Mouse (Mus musculus) gastrocnemius, adult 18-20 months (tissue): Measurements from ENCODE around the gene 9230112D13Rik. TPM values are rescaled to one million over a fixed set of nuclear protein-coding genes. Genes with fewer than 3 reads are reported as not detected.

Experiments
- DNase-seq: peaks from one replicate; pipeline ENCODE4 v3.0.0; 2021; ENCODE audit warnings: low spot score
- total RNA-seq, 2 experiments: library from RNA; stranded (reverse); gene quantifications; 2 replicates each; pipeline ENCODE4 v1.2.3; 2021

Gene 9230112D13Rik
- total RNA-seq, 2 experiments from 2014 or later: not detected

DNA sequence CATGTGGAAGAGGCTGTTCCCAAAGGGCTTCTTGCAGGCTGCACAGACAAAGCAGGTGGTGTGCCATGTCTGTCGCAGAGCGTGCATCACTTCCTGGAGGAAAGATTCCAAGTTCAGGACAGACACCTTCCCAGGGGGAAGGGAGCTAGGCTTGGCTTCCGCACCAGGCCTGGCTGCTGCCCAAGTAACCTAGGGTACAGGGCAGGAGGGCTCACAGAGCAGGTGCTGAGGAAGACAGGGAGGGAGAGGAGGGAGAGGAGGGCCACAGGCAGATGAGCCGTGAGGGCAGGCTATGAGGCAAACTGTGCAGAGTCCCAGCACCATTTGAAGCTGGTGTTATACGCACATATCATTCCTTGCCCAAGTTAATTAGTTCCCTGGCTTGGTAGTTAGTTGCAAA, 19.3 kb upstream of the 9230112D13Rik start:
- no peak for DNase-seq

DNA sequence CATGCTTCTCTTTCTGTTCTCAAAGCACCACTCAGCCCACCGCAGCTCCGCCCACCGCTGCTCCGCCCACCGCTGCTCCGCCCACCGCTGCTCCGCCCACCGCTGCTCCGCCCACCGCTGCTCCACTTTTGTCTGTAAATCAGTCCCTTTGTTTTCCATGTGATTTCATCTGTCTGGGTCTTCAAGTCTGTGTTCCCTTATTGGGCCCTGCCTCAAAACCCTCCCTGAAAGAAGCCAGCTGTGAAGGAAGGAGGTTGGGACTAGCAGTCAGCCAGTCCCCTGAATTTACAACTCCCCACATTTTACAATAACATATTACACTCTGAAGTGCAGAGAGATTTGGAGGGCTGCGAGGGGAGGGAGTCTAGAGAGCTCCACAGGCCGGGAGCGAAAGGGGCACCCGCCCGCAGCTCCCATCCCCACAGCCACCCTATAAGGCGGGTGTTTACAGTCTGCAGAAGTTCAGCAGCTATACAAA, 18.1 kb upstream of the 9230112D13Rik start:
- DNase-seq: no peak

DNA sequence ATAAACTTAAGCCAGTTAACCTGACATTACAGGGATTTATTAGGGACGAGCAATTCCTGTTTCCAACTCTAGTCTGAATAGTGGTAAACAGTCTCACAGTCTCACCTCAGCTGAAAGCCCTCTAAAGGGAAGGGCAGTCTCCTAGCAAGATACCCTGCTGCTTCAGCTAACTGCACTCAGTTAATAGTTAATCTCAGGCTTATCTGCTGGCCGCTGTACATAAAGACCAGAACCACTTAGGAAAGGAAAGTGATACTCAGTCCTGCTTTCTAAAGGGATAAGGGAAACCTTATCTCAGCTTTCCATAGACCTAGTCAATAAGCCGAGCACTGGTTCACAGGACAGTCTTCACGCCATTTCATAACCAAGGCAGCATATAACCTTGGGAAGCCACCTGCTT, 13.3 kb upstream of the 9230112D13Rik start:
- no peak for DNase-seq

DNA sequence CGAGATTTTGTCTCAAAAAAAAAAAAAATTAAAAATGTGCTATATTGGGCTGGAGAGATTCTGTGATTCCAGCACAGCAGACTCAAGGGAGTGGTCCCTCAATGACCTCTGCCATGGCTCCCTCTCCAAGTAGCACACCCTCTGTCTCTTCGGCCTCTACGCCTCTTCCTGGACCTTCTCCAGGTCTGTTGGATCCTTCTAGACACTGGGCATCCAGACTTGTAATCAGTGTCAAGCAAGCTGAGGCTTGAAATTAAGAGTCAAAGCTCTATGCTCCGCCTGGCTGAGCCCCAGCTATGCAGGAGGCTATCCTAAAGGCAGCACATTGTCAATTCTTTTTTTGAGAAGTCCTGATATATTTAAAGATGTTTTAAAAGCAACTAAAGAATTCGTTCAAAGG, 10.9 kb upstream of the 9230112D13Rik start:
- DNase-seq: peak; percentile 59

DNA sequence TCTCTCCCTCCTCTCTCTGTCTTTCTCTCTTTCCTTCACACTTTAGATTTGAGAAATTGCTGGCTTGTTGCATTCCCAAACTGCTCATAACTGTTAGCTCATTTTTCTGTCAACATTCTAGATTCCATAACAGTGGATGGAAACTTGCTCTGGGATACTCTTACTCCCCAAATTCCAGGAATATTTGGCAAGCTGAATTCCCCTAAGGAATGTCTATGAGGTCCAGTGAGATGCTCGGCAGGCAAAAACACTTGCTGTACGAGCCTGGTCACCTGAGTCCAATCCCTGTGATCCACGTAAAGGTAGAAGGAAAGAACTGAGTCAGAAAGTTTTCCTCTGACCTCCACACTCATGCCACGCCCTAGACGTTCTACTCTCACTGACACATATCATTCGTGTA, 9.9 kb upstream of the 9230112D13Rik start:
- no peak for DNase-seq

DNA sequence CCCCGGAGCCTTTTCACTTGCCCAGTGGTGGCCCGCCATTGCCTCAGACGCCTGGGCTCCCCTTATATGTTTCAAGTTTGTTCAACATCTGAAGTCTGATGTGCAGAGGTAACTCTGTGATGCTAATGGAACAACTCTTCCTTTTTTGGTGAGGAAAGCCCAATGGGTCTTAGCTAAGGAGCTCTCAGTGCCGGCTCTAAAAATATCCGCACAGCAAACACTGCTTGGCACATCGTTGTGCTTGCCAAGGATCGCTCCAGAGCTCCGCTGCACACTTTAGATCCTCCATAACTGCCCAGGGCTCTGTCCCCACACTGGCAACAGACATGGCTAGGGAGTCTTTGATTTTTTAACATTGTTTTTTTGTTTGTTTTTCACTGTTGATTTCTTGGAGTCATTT, 6.2 kb upstream of the 9230112D13Rik start:
- DNase-seq: no peak

DNA sequence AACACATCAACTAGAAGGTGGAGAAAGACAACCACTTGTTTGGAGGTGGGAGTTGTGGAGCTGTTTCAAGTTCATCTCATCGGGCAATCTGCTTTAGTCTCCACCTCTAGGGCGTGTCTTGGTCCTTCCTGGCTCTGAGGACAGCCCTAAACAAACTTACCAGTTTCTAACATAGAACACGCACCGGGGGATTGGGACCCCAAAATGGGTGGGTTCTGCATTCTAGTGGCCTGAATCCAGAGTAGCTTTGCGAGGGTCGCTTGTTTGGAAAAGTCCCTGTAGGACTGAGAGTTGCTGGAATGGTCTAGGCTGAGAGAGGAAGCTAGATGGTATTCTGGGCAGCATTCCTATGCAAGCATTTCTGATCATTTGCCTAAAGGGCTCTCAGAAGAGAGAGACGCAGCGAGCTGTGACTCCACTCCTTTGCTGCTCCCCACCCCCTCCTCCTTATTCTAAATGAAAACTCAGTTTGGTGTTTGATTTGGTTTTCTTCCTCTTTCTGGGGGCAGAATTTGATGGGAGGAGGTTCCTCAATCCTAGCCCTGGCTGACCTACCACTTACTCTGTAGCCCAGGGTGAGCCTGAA, 4.5 kb downstream of the 9230112D13Rik start:
- no peak for DNase-seq

DNA sequence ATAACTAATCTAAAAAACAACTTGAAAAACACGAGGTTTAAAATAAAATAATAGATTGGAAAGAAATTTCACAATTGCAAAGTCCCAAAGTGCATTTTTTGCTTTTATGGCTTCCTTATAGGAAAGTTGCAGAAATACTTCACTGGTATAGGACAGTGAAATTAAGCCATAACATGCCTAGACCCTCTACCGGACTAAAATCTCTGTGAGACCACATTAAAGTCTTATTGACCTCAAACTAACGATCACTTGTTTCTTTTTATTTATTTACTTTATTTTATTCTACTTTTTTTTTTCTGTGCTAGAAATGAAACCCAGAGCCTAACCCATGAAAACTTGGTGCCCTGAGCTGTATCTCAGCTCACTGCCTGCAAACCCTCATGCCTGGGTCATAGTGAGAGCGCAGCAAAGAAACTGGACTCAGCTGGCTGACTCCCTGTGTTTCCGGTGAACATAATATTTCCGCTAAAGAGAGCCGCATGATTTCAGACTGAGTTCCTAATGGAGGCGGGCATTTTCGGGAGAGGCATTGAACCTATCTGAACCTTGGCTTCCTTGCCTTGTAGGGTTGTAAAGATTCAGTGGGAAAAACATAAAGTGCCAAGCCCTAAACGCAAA, 5.5 kb downstream of the 9230112D13Rik start:
- DNase-seq: no peak

DNA sequence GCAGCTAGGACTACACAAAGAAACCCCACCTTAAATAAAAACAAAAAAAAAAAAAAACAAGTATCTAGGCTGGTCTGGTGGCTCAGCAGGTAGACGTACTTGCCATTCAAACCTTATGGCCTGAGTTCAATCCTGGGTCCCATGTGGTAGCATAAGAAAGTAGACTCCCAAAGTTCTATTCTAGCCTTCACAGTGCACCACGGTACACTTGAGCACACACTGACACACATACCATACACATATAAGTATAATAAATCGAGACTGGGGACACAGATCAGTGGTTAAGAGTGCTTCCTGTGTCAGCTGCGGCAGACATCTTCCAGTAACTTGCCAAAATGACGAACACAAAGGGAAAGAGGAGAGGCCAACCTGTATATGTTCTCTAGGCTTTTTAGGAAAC, 6.7 kb downstream of the 9230112D13Rik start:
- DNase-seq: no peak

DNA sequence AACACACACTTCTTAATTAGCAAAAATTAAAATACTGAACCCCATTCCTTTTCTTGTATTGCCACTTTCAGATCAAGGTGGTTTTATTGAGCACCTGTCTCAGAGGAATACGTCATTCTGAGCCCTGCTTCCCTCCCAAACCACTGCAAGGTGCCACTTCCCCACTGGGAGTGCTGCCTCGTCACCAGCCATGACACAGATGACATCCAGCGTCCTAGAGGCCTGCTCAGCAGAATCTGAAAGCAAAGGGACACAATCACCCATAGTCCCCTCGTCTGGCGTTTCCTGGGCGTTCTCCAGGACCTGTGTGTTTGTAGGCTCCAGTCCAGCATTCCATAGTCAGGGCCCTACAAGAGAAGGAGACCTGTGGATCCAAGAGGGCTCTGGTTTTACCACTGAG, 8.5 kb downstream of the 9230112D13Rik start:
- no peak for DNase-seq

DNA sequence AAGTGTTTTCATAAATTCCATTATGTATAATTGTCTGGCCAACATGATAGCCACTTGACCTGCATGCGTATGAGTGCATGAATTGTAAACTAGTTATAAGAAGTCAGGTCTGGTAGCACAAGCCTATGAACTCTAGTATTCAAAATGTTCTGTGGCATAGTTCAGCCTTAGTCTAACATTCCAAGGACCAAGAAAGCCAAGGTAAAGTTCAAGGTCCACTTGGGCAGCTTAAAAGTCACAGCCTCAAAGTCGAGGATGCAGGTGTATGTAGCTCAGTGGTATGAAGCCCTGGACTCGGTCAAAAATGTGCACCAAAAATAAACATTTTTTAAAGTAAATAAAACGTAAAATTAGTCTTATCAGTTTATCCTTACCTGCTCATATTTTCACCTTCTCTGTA, 10.0 kb downstream of the 9230112D13Rik start:
- DNase-seq: no peak

DNA sequence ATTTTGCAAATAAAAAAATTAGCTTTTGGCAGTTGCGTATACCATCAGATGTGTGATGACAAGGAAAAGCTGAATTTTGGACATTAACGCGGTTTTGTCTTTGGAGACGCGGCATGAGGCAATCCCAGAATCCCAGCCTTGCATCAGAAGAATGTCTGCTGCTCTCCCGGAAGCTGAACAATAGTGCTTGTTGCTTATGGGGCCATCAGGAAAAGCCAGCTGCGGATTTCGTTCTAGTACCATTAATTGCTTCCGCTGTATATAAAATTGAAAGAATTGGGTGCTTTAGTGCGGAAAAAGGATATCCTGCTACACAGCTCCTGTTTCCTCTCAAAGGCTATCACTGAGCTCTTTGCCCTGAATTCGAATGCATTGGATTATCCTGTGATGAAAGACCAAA, 10.7 kb downstream of the 9230112D13Rik start:
- DNase-seq: no peak

DNA sequence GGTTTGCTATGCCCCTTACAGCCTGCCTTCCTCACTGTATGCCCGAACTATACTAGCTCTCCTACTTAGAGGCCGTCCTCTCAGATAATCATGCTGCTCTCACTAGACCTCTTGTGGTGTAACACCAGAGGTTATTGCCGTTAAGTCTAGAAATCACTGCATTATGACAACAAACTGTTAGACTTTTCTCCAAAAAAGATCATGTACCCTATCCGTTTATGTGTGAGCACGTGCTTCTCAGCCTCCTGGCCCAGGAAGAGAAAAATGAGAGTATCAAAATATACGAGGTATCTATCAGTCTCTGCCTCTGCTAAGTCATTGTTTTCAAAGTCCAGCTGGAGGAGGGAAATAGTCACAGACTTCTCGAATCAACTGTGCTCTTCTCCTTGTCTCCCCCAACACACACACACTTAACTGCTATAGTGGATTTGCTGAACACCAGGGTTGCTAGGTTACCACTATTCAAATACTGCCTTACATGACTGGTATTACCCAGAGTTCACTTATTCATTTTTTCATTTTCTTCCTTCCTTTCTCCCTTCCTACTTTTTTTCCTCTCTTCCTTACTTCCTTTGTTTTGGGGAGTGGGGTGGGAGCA, 13.7 kb downstream of the 9230112D13Rik start:
- no peak for DNase-seq

DNA sequence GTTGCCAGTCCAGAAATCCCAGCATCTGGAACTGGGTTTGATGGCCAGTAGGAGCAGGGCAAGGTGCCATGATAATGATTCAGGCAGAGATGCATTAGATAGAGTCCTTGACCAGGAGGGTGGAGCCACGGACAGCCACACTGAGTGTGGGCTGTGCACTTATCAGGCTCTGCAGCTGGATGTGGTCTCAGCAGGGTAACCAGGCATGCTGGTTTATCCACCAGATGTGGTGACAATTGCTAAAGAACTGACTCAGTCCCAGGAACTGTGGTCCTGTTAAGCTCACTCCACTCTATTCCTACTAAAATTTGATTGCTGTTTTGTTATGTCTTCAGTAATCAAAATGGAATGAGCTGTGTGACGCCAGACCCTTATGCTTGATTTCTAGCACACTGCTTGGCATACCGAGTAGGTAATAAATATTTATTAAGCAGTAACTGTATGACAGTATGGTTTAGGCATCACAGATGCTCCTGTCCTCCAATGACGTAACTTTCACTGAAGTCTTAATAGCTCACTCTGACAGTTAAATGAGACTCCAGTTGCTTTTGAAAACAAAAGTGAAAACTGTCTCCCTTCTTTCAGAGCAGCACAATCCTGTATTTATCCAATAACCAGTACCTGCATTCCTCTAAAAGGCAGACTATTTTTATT, 14.3 kb downstream of the 9230112D13Rik start:
- DNase-seq: no peak

DNA sequence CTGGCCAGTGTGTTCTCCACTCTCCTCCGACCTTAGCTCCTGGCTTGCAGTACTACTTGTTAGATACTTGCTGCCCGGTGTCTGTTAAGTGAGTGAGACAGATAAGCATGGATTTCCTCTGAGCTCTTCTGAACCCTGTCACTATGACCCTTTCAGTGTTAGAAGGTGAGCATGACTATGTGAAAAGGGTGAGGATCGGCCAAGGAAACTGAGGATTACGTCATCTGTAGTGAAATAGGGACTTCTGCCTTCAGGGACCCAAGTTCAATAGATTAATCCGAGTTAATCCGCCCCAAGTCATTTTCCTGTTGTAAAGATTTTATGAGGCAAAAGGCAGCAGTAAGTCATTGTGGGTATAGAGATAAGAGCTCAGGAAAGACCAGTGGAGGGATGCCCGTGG, 17.3 kb downstream of the 9230112D13Rik start:
- DNase-seq: no peak

DNA sequence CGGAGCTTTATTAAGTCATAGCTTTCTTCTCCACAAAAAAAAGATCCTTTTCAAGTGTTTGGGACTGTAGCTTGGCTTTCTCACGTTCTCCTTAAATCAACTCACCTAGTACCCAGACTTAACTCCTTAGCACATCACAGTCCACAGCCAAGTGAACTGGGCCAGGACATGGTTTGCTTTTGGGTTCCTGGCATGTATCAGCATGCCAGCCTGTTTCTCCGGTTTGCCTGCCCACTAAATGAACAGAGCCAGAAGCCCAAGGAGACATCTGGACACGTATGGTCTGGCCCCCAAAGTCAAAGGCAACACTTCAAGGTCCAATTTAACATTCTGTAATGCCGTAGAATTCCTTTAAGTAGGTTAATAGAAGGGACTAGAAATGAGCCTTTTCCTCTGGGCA, 18.2 kb downstream of the 9230112D13Rik start:
- DNase-seq: no peak

DNA sequence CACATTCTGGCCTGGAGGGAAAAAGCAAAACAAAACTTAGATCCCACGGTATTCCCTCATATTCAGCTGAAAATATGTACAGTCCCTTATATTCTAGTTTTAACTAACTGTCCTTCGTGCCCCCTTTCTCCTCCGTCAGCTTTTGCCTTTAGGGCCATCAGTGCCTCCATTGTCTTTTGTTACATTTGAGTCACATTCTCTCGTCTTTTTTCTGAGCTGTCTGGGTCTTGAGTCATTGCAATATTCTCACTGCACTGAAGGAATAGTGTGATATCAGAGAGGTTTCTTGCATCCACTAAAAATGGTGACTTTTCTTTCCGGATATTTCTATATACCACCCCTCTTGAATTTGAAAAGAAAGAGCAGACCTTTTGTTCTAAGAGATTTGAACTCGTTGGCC, 18.8 kb downstream of the 9230112D13Rik start:
- no peak for DNase-seq

DNA sequence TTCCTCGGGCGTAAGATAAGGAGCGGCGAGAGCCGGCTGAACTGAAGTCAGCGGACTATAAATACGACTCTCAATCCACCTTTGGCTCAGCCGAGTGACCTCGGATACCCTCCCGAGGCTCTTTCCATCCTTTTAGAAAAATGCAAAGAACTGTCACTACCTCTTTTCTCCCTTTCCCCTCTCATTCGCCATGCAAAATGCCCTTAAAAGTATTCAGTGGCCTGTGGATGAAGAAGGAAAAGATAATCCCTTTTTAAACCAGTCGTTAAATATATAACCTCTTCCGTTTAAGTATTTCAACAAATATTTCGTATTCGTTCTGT, 19.3 kb downstream of the 9230112D13Rik start, which contains the start of gene Bmpr1a:
Bmpr1a (minus strand) TSS at position 17 of the 323 bp plus-strand sequence.
- no peak for DNase-seq

DNA sequence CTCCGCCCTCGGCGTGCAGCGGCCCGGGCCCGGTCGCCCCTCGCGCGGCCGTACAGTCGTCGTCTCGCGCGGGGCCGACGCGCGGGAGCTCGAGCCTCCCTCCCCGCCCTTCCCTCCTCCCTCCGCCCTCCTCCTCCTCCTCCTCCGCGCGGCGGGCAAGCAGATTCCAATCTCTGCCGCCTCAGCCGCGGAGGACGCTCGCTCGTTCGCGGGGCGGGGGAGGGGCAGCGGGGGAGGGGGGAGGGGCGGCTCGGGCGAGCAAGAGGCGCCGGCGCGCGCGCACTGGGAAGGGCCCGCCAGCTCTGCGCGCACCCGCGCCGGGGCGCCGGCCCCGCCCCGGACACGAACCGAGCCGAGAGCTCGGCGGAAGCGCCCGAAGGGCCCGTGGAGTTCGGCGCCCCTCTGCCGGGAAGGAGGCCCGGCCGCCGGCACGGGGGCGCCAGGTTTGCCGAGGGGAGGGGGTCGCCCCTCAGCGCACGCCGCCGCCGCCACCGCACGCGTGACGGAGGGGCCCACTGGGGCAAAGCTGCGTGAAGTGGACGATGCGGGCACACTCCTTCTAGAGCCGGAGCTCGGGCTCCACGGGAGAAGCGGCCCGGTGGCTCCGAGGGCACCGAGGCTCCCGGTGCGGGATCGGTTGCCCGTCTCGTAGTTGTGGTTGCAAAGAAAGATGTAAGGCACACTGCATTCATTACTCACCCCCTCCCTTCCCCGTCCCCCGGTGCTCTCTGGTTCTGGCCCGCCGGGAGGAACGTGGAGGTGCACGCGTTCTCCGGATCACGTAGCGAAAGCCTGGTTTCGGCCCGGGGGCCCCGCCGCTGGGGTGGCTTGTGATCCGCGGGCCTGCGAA, 19.9 kb downstream of the 9230112D13Rik start:
- peak; percentile 88 for DNase-seq

DNA sequence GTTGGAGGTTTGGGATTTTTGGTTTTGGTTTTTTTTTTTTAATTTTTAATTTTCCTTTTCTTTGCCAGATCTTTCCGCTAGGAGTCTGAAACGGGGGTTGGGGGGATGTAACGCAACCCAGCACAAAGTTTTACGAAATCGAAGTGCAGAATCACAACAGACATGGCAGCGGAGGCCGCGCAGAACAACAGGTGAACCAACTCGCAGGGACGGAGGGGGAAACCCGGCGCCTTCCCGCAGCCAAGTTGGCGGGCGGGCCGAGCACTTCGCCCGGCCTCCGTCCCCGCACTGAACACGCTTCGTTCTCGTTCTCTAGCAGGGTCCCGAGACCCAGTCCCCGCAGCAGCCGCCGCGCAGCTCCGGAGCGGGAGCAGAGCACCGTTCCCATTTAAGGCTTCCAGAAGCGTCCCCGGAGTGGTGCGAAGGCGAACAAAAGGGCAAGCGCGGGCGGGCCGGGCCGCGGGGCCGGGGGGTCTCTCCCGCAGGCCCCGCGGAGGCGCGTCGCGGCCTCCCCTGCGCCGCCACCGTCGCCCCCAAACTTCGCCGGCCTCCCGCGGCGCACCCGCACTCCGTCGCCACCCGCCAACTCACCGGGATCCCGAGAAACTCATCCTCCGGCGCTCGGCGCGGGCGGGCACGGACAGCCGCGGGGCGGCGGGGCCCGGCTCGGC, 20.7 kb downstream of the 9230112D13Rik start:
- peak; percentile 54 for DNase-seq

DNA sequence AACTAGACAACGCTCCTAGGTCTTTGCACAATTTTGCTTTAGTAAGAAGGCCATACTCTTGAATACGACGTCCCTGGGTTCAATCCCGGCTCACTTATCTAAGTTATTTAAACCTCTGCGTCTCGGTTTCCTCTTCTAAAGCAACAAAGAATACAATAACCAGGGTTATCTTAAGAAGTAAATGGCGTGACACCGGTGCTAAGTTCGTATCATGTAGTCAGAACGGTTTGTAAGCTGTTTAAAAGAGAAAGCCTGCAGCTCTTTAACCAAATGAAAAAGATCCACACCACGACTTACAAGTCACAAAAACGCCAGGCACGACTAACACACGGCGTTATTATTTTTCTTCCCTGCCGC, 21.2 kb downstream of the 9230112D13Rik start:
- DNase-seq: no peak
